Mouse (Mus musculus): ENCODE data around the gene Pde4b. TPM values are rescaled to one million over a fixed set of nuclear protein-coding genes. Genes with fewer than 3 reads are reported as not detected.

The Pde4b gene
- polyA plus RNA-seq, 1 experiment = 6.7 TPM

DNA sequence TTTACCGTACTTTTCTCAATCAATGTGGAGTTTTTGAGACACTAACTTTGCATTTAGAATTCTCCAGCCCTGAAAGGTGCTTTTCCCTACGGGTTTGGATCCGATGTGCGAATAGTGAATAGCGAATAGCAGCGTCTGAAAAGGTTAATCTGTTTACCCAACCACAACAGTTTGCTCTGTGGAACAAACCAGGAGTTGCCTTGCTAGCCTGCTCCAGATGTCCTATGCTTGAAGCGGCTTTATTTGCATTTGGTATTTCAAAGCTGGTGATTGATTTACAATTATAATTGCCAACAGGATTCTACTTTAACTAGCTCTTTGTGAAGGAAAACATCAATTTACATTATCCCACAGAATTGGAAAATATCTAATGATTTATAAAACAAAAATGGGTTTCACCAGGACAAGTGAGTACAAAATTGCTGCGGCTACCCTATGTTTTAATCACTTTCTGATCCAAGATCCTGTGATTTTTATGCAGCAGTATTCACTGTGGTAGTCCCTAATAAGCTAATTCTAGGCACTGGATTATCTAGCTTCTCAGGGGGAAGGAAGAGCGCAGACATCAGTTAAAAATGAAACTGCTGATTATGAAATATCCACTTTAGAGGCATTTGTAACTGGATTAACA, 280.9 kb downstream of the Pde4b start:
- H3ac ChIP-seq (ENCODE audit: control insufficient read depth, insufficient read length) = no peak overlapping the region
- TF ChIP-seq TCF12 (IDR thresholded peaks at IDR 0.05; ENCODE audit: insufficient read depth, poor library complexity, severe bottlenecking) (no peak), TCF3 (IDR thresholded peaks at IDR 0.05; ENCODE audit: insufficient read length, low read depth) (no peak), SRF (IDR thresholded peaks at IDR 0.05; ENCODE audit: control insufficient read depth, insufficient read length, low read depth) (no peak), CEBPB (IDR thresholded peaks at IDR 0.05; ENCODE audit: insufficient read depth, poor library complexity, severe bottlenecking) (no peak), POLR2A (IDR thresholded peaks at IDR 0.05; ENCODE audit: insufficient read length, low read depth) (no peak), MAX (IDR thresholded peaks at IDR 0.05; ENCODE audit: low read depth) (no peak), REST (IDR thresholded peaks at IDR 0.05; ENCODE audit: insufficient read depth, insufficient read length) (no peak), USF1 (IDR thresholded peaks at IDR 0.05; ENCODE audit: low read depth) (no peak), E2F4 (IDR thresholded peaks at IDR 0.05; ENCODE audit: insufficient read depth) (no peak), MYOD1 (IDR thresholded peaks at IDR 0.05; ENCODE audit: control insufficient read depth in 1 of 3, insufficient read length in 2 of 3, low read depth in 2 of 3) (no peak), MYOG (IDR thresholded peaks at IDR 0.05; ENCODE audit: control insufficient read depth in 1 of 3, insufficient read depth in 1 of 3, insufficient read length in 2 of 3, low read depth in 2 of 3) (no peak), POLR2AphosphoS2 (IDR thresholded peaks at IDR 0.05; ENCODE audit: insufficient read length, low read depth) (no peak)
- no peak overlapping the region for H3K4me3 ChIP-seq
- H3K27me3 ChIP-seq (ENCODE audit: control insufficient read depth, insufficient read depth, insufficient read length) = no peaks in the 10 kb centered on the region
- no peak overlapping the region for H3K4me2 ChIP-seq (ENCODE audit: low read depth)
- no peaks in the 10 kb centered on the region for H3K79me2 ChIP-seq (ENCODE audit: control insufficient read depth, insufficient read depth)
- H3K36me3 ChIP-seq (ENCODE audit: control insufficient read depth, insufficient read depth) = no peaks in the 10 kb centered on the region

DNA sequence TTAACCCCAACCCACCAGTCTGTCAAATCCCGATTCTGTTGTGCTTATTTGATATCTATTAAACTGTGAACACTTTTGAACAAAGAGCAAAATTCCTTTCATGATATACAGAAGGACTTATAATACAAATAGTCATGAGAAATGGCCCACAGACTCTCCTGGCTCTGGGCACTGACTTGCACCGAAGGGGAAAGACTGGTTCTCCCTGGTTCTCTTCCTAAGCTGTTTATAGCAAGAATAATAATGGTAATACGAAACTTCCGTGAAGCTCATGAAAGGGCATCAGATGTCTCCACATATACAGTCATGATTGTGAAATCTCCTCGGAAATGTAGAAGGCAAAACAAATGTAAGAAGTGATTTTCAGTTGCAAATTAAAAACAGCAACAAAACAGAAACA, 287.3 kb downstream of the Pde4b start:
- Histone ChIP-seq H3ac (ENCODE audit: control insufficient read depth, insufficient read length) (no peak overlapping the region), H3K27me3 (ENCODE audit: control insufficient read depth, insufficient read depth, insufficient read length) (no peaks in the 10 kb centered on the region), H3K4me2 (ENCODE audit: low read depth) (peak overlapping the region; percentile 26), H3K36me3 (ENCODE audit: control insufficient read depth, insufficient read depth) (no peaks in the 10 kb centered on the region), H3K4me3 (no peak overlapping the region), H3K79me2 (ENCODE audit: control insufficient read depth, insufficient read depth) (no peaks in the 10 kb centered on the region)
- TF ChIP-seq USF1 (IDR thresholded peaks at IDR 0.05; ENCODE audit: low read depth) (no peak), MYOG (IDR thresholded peaks at IDR 0.05; ENCODE audit: control insufficient read depth in 1 of 3, insufficient read depth in 1 of 3, insufficient read length in 2 of 3, low read depth in 2 of 3) (no peak), CEBPB (IDR thresholded peaks at IDR 0.05; ENCODE audit: insufficient read depth, poor library complexity, severe bottlenecking) (0 out of 2 replicates have a peak, but pooled peaks have one; percentile 55), REST (IDR thresholded peaks at IDR 0.05; ENCODE audit: insufficient read depth, insufficient read length) (no peak), MAX (IDR thresholded peaks at IDR 0.05; ENCODE audit: low read depth) (no peak), TCF3 (IDR thresholded peaks at IDR 0.05; ENCODE audit: insufficient read length, low read depth) (no peak)

DNA sequence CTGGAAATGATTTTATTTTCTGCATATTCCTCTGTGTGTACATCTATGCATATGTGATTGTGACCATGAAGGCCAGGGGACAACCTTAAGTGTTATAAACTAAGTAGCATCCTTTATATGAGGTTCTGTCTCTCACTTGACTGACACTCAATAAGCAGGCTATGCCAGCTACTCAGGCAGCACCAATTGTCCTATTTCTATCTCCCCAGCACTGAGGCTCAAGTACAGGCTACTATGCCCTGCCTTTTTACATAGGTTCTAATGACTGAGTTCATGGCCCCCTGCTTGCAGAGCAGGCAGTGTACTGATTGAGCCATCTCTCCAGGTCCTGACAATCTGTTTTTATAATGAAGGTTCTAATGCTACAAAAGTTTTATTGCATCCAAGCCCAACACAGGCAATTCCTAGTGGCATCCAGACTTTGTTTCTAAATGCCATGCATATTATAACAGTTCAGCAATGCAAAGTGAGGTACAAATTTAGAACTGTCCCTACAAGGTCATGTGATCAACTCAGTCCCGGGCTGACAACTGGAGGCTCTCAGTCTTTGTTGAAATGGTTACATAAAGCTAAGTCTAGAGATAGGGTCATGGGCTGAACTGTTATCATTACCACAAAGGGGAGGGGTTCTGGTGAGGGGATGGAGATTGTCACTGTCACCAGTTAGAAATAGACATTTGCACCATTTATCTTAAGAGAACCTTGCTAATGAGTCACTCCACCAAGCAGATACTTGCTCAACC, 295.6 kb downstream of the Pde4b start:
- no peak overlapping the region for H3K4me3 ChIP-seq
- no peak overlapping the region for H3ac ChIP-seq (ENCODE audit: control insufficient read depth, insufficient read length)
- H3K27me3 ChIP-seq (ENCODE audit: control insufficient read depth, insufficient read depth, insufficient read length) = no peaks in the 10 kb centered on the region
- TF ChIP-seq USF1 (IDR thresholded peaks at IDR 0.05; ENCODE audit: low read depth) = no peak
- TF ChIP-seq CEBPB (IDR thresholded peaks at IDR 0.05; ENCODE audit: insufficient read depth, poor library complexity, severe bottlenecking) = no peak
- TF ChIP-seq REST (IDR thresholded peaks at IDR 0.05; ENCODE audit: insufficient read depth, insufficient read length) = no peak
- no peak for TF ChIP-seq MYOG (IDR thresholded peaks at IDR 0.05; ENCODE audit: control insufficient read depth in 1 of 3, insufficient read depth in 1 of 3, insufficient read length in 2 of 3, low read depth in 2 of 3)
- TF ChIP-seq MYOD1 (IDR thresholded peaks at IDR 0.05; ENCODE audit: control insufficient read depth in 1 of 3, insufficient read length in 2 of 3, low read depth in 2 of 3) = no peak
- TF ChIP-seq MAX (IDR thresholded peaks at IDR 0.05; ENCODE audit: low read depth) = no peak
- no peak for TF ChIP-seq TCF3 (IDR thresholded peaks at IDR 0.05; ENCODE audit: insufficient read length, low read depth)
- H3K79me2 ChIP-seq (ENCODE audit: control insufficient read depth, insufficient read depth) = no peaks in the 10 kb centered on the region
- no peaks in the 10 kb centered on the region for H3K36me3 ChIP-seq (ENCODE audit: control insufficient read depth, insufficient read depth)
- no peak overlapping the region for H3K4me2 ChIP-seq (ENCODE audit: low read depth)

DNA sequence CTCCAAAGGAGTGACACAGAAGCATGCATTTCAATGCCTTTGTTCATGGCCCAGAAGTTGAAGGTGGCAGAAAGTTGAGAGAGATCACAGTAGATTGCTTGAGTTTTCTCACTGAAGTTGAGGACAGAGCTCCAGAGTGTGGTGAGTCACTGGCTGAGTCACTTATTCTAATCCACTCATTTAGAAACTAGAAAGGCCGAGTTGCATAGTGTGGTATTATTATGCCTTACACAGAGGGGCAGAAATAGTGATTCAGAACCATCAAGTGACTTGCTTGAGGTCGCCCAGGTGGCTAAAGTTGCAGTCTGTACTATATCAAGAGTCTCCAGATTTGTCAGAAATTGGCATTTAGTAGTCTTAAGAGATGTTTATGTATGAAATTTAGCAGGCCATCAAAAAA, 306.3 kb downstream of the Pde4b start:
- no peaks in the 10 kb centered on the region for H3K27me3 ChIP-seq (ENCODE audit: control insufficient read depth, insufficient read depth, insufficient read length)
- TF ChIP-seq POLR2A (IDR thresholded peaks at IDR 0.05; ENCODE audit: insufficient read length, low read depth) (no peak), CEBPB (IDR thresholded peaks at IDR 0.05; ENCODE audit: insufficient read depth, poor library complexity, severe bottlenecking) (no peak), TCF12 (IDR thresholded peaks at IDR 0.05; ENCODE audit: insufficient read depth, poor library complexity, severe bottlenecking) (no peak), MYOD1 (IDR thresholded peaks at IDR 0.05; ENCODE audit: control insufficient read depth in 1 of 3, insufficient read length in 2 of 3, low read depth in 2 of 3) (no peak), E2F4 (IDR thresholded peaks at IDR 0.05; ENCODE audit: insufficient read depth) (no peak), TCF3 (IDR thresholded peaks at IDR 0.05; ENCODE audit: insufficient read length, low read depth) (no peak), MYOG (IDR thresholded peaks at IDR 0.05; ENCODE audit: control insufficient read depth in 1 of 3, insufficient read depth in 1 of 3, insufficient read length in 2 of 3, low read depth in 2 of 3) (no peak), MAX (IDR thresholded peaks at IDR 0.05; ENCODE audit: low read depth) (no peak), SRF (IDR thresholded peaks at IDR 0.05; ENCODE audit: control insufficient read depth, insufficient read length, low read depth) (no peak), REST (IDR thresholded peaks at IDR 0.05; ENCODE audit: insufficient read depth, insufficient read length) (no peak), POLR2AphosphoS2 (IDR thresholded peaks at IDR 0.05; ENCODE audit: insufficient read length, low read depth) (no peak), USF1 (IDR thresholded peaks at IDR 0.05; ENCODE audit: low read depth) (no peak)
- H3ac ChIP-seq (ENCODE audit: control insufficient read depth, insufficient read length) = no peak overlapping the region
- H3K36me3 ChIP-seq (ENCODE audit: control insufficient read depth, insufficient read depth) = no peaks in the 10 kb centered on the region
- H3K79me2 ChIP-seq (ENCODE audit: control insufficient read depth, insufficient read depth) = no peaks in the 10 kb centered on the region
- peak overlapping the region; percentile 39 for H3K4me2 ChIP-seq (ENCODE audit: low read depth)
- no peak overlapping the region for H3K4me3 ChIP-seq

Measured in myocyte (in vitro differentiated cells).